Mouse (Mus musculus) urinary bladder, adult 2 months (tissue): ENCODE results near the gene Jmjd8. TPM values are rescaled to one million over a fixed set of nuclear protein-coding genes. Genes with fewer than 3 reads are reported as not detected.
A peak's percentile ranks its signal among the peaks of the same experiment; 100 is the strongest.

Experiments used
- DNase-seq: peaks from one replicate; pipeline ENCODE4 v3.0.0; 2022; ENCODE audit warnings: low spot score
- polyA plus RNA-seq: library from polyadenylated mRNA; depleted of rRNA; stranded (reverse); fragments of >200 nt; gene quantifications from 2 replicates; pipeline ENCODE4 v1.2.3, GENCODE M21; 2012

Gene Jmjd8
- polyA plus RNA-seq, 1 experiment: 55.9 TPM

- DNase-seq: no peak
Observed at GRCm38 (mm10) chr17:25808789-25809605, 19.7 kb upstream of the Jmjd8 start, which contains the start of gene Fbxl16. TSS of gene Fbxl16 (plus strand) at chr17:25809085.

DNA sequence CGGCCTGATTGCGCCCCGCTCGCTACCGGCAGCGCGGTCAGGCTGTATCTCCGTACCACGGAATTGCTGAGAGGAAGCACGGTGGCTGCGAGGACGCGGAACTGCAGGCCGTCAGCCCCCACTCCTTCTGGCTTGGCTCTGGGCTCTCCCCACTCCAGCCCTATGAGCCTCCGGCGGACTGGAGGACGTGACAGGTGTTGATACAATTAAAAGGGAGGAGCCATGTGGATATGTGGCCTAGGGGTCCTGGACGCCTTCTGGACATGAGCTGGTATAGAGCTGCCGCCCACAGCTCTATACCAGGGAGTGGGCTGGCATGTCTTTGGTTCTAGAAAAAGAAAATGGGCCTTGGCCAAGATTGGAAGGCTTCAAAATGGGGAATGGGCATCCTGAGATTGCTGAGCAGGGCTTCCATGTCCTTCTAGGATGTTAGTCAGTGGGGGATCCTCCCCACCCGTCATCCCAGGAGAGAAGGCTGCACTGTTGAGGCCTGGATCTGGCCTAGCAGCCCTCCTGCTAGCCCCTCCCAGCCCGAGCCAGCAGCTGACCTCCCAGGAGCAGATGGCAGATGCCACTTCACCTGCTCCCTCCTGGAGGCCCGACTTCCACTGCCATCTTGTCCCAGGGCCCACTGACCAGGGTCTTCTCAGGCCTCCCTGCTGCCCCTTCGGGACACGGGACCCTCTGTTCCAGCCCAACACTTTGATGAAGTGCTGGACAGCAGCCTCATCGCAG, 18.9 kb upstream of the Jmjd8 start:
- no peak for DNase-seq

DNA sequence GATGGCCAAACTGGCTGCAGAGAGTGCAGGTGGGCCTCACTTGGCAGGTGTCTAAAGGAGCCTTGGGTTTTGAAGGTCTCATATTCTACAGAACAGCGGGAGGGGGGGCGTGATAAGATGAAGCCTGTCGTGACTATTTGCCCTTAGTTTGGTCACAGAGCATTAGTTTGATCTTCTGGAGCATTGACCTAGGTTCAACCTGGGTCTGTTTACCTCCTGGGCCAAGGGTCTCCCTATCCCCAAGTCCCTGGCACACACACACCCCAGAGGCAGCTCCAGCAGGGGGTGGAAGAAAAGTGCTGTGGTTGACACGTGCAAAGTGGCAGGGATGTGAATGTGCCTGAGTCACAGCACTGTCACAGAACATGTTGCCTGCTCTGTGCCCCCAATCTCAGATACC, 17.8 kb upstream of the Jmjd8 start:
- DNase-seq: no peak

DNA sequence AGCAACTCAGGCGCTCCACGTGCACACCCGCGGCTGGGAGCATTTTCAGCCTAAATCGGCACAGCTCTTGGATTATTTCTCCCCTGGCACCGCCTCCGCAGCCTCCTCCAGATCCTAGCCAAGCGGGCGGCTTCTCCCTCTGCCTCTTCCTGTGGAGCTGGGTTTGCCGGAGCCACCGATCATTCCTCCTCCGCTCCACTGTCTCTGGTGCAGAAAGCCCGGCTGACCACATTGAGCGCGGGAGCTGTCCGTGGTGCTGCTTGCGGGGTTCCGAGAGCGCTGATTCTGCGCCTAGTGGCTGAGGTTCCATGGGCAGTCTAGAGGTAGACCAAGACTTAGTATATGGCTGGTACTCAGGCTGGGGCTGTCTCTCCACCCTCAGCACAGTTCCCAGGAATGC, 15.2 kb upstream of the Jmjd8 start:
- DNase-seq: peak; percentile 69

GRCm38 (mm10) chr17:25817662-25818061, 11.0 kb upstream of the Jmjd8 start:
- DNase-seq: no peak

- no peak for DNase-seq
Observed at GRCm38 (mm10) chr17:25818851-25819780, 9.6 kb upstream of the Jmjd8 start.

DNA sequence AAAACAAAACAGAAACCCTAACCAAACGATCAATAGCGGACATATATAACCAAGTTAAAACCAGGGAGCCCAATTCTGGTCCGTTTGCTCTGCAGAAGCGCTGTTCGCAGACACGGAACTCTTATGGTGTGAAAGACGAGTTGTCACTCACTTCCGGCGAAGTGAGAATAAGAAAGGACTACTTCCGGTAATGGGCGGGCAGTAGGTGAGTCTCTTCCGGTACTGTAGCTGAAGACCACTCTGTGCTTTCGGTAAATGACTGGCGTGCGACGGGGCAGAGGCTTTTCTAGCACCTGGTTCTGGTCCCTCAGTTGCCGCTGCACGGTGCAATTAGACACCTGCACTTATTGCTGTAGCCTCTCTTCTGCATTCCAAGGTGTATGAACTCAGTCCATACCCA, 5.2 kb upstream of the Jmjd8 start, which contains the start of gene Wdr24:
TSS of gene Wdr24 (plus strand) at position 176 of the 400 bp plus-strand sequence.
- DNase-seq: no peak

DNA sequence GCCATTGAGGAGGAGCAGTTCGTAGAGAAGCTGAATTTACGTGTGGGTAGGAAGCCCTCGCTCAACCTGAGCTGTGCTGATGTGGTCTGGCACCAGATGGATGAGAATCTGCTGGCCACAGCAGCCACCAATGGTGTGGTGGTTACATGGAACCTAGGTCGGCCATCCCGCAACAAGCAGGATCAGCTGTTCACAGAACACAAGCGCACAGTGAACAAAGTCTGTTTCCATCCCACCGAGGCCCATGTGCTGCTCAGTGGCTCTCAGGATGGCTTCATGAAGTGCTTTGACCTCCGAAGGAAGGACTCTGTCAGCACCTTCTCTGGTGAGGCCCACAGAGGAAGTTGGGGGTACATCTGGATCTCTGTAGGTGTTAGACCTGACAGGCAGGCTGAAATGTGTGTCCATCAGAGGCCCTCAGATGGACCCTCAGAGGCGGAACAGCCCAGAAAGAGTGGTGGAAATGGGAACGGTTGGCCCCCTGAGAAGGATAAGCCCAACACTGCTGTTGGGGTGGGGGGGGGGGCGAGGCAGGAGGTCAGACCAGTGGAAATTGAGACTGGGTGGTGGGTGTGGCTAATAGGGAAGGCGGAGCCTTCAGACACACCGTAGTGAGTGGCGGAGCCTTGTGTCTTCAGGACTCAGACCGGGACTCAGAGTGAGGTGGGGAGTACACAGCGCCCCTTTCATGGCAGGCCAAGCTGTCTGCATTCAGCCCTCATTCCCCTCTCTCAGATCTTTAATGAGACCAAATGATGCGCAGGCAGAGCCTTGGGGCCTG, 4.1 kb upstream of the Jmjd8 start:
- no peak for DNase-seq

DNA sequence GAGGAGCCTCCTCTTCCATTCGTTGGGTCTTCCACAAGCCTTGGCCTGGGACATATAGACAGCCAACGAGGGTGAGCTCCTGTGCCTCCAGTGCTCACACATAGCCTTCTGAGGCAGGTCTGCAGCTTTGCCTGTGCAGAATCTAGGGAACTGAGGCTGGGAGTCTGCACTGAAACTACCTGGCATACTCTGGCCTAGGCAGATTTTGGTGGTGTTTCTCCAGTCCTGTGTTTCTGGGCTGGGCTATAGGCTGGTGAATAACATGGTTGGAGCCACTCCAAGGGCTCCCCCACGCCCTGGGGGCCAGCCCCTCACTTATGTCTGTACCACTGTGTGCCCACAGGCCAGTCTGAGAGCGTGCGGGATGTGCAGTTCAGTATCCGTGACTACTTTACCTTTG, 3.4 kb upstream of the Jmjd8 start:
- no peak for DNase-seq

DNA sequence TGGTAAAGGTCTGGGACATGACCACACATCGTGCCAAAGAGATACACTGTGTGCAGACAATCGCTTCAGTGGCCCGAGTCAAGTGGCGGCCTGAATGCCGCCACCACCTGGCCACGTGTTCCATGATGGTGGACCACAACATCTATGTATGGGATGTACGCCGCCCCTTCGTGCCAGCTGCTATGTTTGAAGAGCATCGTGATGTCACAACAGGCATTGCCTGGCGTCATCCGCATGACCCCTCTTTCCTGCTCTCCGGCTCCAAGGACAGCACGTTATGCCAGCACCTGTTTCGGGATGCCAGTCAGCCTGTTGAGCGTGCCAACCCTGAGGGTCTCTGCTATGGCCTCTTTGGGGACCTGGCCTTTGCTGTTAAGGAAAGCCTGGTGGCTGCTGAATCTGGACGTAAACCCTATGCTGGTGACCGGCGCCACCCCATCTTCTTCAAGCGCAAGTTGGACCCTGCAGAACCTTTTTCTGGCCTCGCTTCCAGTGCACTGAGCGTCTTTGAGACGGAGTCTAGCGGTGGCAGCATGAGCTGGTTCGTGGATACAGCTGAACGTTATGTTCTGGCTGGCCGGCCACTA, 2.6 kb upstream of the Jmjd8 start:
- no peak for DNase-seq

GRCm38 (mm10) chr17:25827011-25827410, 1.7 kb upstream of the Jmjd8 start:
- no peak for DNase-seq

GRCm38 (mm10) chr17:25827546-25828222, 983 bp upstream of the Jmjd8 start:
- DNase-seq: no peak

DNA sequence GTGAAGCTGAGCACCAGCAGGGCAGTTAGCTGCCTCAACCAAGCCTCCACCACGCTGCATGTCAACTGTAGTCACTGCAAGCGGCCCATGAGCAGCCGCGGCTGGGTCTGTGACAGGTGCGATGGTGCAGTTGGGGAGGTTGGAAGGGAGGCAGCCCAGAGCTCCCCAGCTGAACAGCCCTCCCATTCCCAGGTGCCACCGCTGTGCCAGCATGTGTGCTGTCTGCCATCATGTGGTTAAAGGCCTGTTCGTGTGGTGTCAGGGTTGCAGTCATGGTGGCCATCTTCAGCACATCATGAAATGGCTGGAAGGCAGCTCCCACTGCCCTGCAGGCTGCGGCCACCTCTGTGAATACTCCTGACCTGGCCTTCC, 458 bp upstream of the Jmjd8 start:
- DNase-seq: no peak

DNA sequence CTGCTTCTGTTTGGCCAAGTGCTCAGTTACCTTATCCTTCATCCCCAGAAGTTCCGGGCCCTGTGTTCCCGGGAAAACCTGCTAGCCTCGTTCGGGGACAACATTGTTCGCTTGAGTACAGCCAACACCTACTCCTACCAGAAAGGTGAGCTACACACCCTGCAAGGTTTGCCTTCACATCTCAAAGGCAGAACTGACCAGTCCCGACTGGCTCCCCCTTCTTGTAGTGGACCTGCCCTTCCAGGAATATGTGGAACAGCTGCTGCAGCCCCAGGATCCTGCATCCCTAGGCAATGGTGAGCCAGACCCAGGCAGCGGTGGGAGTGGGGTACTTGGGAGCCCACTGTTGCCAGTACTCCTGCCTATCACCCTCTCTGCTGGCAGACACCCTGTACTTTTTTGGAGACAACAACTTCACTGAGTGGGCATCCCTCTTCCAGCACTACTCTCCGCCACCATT, 921 bp downstream of the Jmjd8 start:
- no peak for DNase-seq

DNA sequence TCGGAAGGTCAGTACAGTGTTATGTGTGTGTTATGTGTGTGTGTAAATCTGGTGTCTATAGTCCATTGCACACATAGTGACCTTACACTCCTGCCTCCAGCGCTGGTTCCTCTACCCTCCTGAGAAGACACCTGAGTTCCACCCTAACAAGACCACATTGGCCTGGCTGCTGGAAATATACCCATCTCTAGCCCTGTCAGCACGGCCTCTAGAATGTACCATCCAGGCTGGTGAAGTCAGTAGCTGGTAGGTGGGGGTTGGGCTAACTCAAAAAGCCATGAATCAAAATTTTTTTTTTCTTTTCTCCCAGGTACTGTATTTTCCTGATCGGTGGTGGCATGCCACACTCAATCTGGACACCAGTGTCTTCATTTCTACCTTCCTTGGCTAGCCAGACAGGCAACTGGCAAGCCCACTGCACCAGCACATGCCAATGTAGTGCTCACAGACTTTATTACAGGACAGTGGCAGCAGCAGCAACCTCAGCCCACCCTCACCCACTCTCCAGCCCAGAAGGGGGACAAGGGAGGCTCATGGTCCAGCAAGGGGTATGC, 1.6 kb downstream of the Jmjd8 start:
- no peak for DNase-seq

DNA sequence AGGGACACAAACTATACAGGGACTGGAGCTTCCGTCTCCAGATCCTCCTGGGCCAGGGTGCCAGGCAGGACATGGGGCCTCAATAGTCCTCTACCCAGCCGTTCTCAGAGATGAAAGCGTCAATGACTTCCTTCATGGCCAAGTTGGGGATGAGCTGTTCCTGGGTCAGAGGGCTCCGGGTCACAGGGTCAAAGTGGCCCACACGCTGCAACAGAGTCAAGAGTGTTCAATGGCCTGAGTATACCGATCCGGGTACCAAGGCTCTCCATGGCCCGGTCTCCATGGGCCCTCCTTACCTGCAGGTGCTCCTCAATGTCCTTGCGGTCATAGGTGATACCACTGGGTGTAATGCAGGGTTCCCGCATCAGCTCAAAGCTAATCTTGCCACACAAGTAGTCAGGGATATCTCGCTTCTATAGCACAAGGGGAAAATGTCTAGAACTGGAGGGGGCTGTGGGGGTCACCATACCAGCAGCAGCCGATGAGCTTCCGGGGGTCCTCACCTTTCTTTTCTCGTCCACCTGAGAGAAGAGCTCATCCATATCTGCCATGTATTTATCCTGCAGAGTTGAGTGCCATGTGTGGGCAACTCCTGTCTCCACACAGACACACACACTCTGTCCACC, 2.3 kb downstream of the Jmjd8 start:
- no peak for DNase-seq

GRCm38 (mm10) chr17:25831451-25832281, 3.0 kb downstream of the Jmjd8 start:
- DNase-seq: no peak
